Mouse (Mus musculus): ENCODE measurements around the gene Cd99l2.

- no peak for TF ChIP-seq CTCF (IDR thresholded peaks at IDR 0.05)
- no peak for TF ChIP-seq EP300 (IDR thresholded peaks at IDR 0.05)
These were observed 18.2 kb downstream of the Cd99l2 start for GRCm38 (mm10) chrX:71474296-71474956.
